Mouse (Mus musculus): Measurements from ENCODE around the gene Retreg3. TPM values are rescaled to one million over a fixed set of nuclear protein-coding genes. Genes with fewer than 3 reads are reported as not detected.
A peak's percentile ranks its signal among the peaks of the same experiment; 100 is the strongest.

Gene Retreg3
- polyA plus RNA-seq, 1 experiment from 2014 or later, result 10.6 TPM

DNA sequence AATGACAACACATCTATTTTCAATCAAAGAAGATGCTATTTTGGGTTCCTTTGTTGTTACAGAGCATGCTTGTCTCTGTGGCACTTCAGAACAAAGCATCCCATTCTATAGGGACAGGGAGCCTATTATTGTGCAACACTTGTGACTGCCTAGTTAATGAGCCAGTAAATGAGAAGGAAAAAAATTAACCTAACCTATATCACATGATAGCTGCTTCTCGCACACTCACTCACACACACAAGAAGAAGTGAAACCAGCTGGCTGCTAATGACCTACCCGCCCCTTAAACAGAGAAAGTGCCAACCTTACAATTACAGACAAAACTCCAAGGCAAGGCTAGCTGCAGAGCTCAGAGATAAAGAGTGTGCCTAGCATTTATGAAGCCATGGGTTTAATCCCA lies 4.1 kb downstream of the Retreg3 start:
- H3K4me3 ChIP-seq (ENCODE audit: low read depth, low read length), result no peak overlapping the region
- H3K27me3 ChIP-seq (ENCODE audit: control insufficient read depth, insufficient read depth, low read length), result no peaks in the 10 kb centered on the region
- WGBS, result 34% methylated on average over 2 of the region's 2 CpGs
- no peak for ATAC-seq (ENCODE audit: low read depth)
- no peaks in the 10 kb centered on the region for H3K36me3 ChIP-seq (ENCODE audit: control insufficient read depth, insufficient read depth, low read length)
- 0 out of 2 replicates have a peak overlapping the region, but pooled peaks have one; percentile 24 for H3K27ac ChIP-seq (ENCODE audit: low read depth, low read length)
- no peak overlapping the region for H3K9ac ChIP-seq (replicated peaks; ENCODE audit: low read depth, low read length)
- H3K4me2 ChIP-seq (ENCODE audit: low read depth, low read length), result no peak overlapping the region
- peaks cover 19% of the 10 kb centered on the region for H3K4me1 ChIP-seq (ENCODE audit: control insufficient read depth, insufficient read depth, low read length)
- H3K9me3 ChIP-seq (ENCODE audit: control insufficient read depth, low read length), result no peaks in the 10 kb centered on the region

DNA sequence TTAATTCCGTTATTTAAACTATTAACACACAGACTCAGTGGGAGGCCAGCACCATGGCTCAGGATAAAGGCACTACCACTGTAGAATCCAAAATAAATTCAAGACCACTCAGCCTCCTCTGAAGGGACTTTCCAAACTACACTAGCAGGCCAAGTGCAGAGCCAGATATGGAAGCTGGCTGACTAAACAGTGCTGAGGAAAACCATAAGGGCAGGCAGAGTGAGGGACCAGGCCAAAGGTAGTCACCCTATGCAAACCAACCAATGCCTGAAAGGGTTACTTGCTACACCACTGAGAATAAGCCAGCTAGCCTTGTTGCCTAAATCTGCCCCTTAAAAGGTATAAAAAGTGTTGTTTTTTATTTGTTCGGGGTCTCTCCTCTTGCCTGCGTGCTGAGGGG lies 7.5 kb downstream of the Retreg3 start:
- ATAC-seq (ENCODE audit: low read depth), result no peak
- Histone ChIP-seq H3K9ac (replicated peaks; ENCODE audit: low read depth, low read length) (no peak overlapping the region), H3K4me1 (ENCODE audit: control insufficient read depth, insufficient read depth, low read length) (peaks cover 8% of the 10 kb centered on the region; the same call in 1 of the 2 replicates), H3K27ac (ENCODE audit: low read depth, low read length) (no peak overlapping the region), H3K27me3 (ENCODE audit: control insufficient read depth, insufficient read depth, low read length) (no peaks in the 10 kb centered on the region), H3K36me3 (ENCODE audit: control insufficient read depth, insufficient read depth, low read length) (no peaks in the 10 kb centered on the region), H3K4me3 (ENCODE audit: low read depth, low read length) (no peak overlapping the region), H3K9me3 (ENCODE audit: control insufficient read depth, low read length) (no peaks in the 10 kb centered on the region), H3K4me2 (ENCODE audit: low read depth, low read length) (no peak overlapping the region)
- WGBS, result 89% methylated on average over 3 of the region's 3 CpGs

DNA sequence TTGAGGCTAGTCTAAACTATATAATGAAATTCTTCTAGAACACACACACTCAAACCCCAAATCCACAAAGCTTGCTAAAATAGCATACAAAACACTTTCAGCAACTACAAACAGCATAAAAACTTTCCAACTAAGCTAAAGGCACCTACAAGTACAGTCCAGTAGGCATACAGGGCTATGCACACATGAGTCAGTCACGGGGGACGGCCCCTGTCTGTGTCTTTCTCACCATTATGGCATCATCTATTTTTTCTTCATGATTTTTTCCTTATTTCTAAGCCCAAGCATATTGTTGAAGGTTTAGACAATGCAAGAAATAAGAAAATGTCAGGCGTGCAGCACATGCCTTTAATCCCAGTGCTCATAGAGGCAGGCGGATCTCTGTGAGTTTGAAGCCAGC lies 8.5 kb downstream of the Retreg3 start:
- Histone ChIP-seq H3K9ac (replicated peaks; ENCODE audit: low read depth, low read length) (no peak overlapping the region), H3K27me3 (ENCODE audit: control insufficient read depth, insufficient read depth, low read length) (no peaks in the 10 kb centered on the region), H3K4me1 (ENCODE audit: control insufficient read depth, insufficient read depth, low read length) (peaks cover 3% of the 10 kb centered on the region; the same call in 1 of the 2 replicates), H3K36me3 (ENCODE audit: control insufficient read depth, insufficient read depth, low read length) (no peaks in the 10 kb centered on the region), H3K9me3 (ENCODE audit: control insufficient read depth, low read length) (no peaks in the 10 kb centered on the region), H3K4me2 (ENCODE audit: low read depth, low read length) (no peak overlapping the region), H3K4me3 (ENCODE audit: low read depth, low read length) (no peak overlapping the region), H3K27ac (ENCODE audit: low read depth, low read length) (no peak overlapping the region)
- ATAC-seq (ENCODE audit: low read depth), result no peak
- 94% methylated on average over 4 of the region's 4 CpGs for WGBS

DNA sequence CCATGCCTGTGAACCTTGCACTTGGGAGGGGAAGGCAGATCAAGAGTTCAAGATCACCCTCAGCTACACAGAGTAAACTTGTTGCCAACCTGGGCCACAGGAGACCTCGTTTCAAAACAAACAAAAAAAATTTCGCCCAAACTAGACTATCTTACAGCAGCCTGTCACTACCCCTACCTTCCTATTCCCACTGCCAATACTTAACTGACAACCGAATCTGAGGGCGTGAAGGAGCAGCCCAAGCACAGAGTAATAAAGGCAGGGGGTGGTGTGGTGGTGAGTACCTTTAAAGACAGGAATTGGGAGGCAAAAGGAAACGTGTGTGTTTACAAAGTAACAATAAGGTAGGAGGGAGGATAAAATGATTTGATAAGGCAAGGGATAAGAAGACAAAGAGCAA lies 9.0 kb downstream of the Retreg3 start:
- H3K9me3 ChIP-seq (ENCODE audit: control insufficient read depth, low read length), result no peaks in the 10 kb centered on the region
- peaks cover 3% of the 10 kb centered on the region; the same call in 1 of the 2 replicates for H3K4me1 ChIP-seq (ENCODE audit: control insufficient read depth, insufficient read depth, low read length)
- no peaks in the 10 kb centered on the region for H3K27me3 ChIP-seq (ENCODE audit: control insufficient read depth, insufficient read depth, low read length)
- no peak overlapping the region for H3K27ac ChIP-seq (ENCODE audit: low read depth, low read length)
- 60% methylated on average over 5 of the region's 5 CpGs for WGBS
- no peak overlapping the region for H3K4me2 ChIP-seq (ENCODE audit: low read depth, low read length)
- H3K9ac ChIP-seq (replicated peaks; ENCODE audit: low read depth, low read length), result no peak overlapping the region
- H3K36me3 ChIP-seq (ENCODE audit: control insufficient read depth, insufficient read depth, low read length), result no peaks in the 10 kb centered on the region
- no peak for ATAC-seq (ENCODE audit: low read depth)
- H3K4me3 ChIP-seq (ENCODE audit: low read depth, low read length), result no peak overlapping the region

DNA sequence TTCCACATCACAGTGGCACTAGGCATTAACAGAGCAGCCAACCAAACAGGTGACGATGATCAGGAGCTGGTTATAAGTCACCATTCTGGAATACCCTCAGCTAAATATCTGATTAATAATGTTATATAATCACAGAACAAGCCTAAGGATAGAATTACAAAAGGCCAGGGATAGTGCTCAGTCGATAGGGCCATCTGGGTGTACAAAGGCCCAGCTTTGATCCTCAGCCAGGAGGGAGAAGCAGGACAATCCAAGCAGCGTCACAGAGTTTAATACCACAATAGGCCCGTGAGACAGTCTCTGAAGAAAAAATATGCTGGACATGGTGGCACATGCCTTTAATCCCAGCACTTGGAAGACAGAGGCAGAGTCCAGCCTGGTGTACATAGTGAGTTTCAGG lies 10.3 kb downstream of the Retreg3 start:
- 66% methylated on average over 4 of the region's 4 CpGs for WGBS
- Histone ChIP-seq H3K27me3 (ENCODE audit: control insufficient read depth, insufficient read depth, low read length) (no peaks in the 10 kb centered on the region), H3K9me3 (ENCODE audit: control insufficient read depth, low read length) (no peaks in the 10 kb centered on the region), H3K4me3 (ENCODE audit: low read depth, low read length) (no peak overlapping the region), H3K4me2 (ENCODE audit: low read depth, low read length) (no peak overlapping the region), H3K4me1 (ENCODE audit: control insufficient read depth, insufficient read depth, low read length) (no peaks in the 10 kb centered on the region), H3K27ac (ENCODE audit: low read depth, low read length) (no peak overlapping the region), H3K36me3 (ENCODE audit: control insufficient read depth, insufficient read depth, low read length) (no peaks in the 10 kb centered on the region), H3K9ac (replicated peaks; ENCODE audit: low read depth, low read length) (no peak overlapping the region)
- no peak for ATAC-seq (ENCODE audit: low read depth)

DNA sequence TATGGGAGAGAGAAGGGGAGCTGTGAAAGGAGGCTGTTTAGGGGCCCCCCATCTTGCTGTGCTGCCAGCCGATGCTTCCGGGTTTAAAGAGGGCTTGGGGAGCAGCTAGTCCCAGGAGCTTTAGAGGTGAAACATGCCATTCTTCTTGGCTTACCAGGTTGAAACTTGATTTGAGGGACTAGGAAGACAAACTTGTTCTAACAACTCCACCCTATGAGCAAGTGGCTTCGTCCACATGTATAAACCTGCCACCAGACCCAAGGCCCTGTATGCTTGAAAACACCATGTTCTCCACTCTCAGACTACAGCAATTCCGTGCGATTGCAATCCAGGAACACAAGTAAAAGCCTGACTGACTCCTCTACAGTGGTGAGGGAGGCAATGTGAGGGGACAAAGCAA lies 16.7 kb downstream of the Retreg3 start:
- Histone ChIP-seq H3K27me3 (ENCODE audit: control insufficient read depth, insufficient read depth, low read length) (no peaks in the 10 kb centered on the region), H3K27ac (ENCODE audit: low read depth, low read length) (no peak overlapping the region), H3K9me3 (ENCODE audit: control insufficient read depth, low read length) (no peaks in the 10 kb centered on the region), H3K4me3 (ENCODE audit: low read depth, low read length) (no peak overlapping the region), H3K4me1 (ENCODE audit: control insufficient read depth, insufficient read depth, low read length) (no peaks in the 10 kb centered on the region), H3K9ac (replicated peaks; ENCODE audit: low read depth, low read length) (no peak overlapping the region), H3K4me2 (ENCODE audit: low read depth, low read length) (no peak overlapping the region), H3K36me3 (ENCODE audit: control insufficient read depth, insufficient read depth, low read length) (peaks cover 52% of the 10 kb centered on the region)
- ATAC-seq (ENCODE audit: low read depth), result no peak
- WGBS, result 95% methylated on average over 5 of the region's 5 CpGs

DNA sequence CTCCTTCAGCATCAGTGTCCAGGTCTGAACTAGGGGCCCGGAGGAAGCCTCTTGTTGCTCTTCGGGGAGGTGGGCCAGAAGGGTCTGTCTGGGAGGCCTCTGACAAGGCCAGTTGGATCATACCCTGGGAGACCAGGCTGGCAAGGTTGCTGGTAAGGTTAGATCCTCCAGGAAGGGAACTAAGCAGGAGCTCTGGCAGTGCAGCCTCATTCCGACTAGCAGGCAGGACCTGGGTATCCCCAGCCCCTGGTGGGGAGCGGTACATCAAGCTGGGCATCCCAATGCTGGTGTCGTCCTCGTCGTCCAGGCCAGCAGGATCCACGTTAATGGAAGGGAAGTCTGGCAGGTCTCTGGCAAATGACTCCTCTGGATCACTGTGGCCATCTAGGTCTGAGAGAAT lies 21.5 kb downstream of the Retreg3 start:
- peaks cover 60% of the 10 kb centered on the region for H3K36me3 ChIP-seq (ENCODE audit: control insufficient read depth, insufficient read depth, low read length)

DNA sequence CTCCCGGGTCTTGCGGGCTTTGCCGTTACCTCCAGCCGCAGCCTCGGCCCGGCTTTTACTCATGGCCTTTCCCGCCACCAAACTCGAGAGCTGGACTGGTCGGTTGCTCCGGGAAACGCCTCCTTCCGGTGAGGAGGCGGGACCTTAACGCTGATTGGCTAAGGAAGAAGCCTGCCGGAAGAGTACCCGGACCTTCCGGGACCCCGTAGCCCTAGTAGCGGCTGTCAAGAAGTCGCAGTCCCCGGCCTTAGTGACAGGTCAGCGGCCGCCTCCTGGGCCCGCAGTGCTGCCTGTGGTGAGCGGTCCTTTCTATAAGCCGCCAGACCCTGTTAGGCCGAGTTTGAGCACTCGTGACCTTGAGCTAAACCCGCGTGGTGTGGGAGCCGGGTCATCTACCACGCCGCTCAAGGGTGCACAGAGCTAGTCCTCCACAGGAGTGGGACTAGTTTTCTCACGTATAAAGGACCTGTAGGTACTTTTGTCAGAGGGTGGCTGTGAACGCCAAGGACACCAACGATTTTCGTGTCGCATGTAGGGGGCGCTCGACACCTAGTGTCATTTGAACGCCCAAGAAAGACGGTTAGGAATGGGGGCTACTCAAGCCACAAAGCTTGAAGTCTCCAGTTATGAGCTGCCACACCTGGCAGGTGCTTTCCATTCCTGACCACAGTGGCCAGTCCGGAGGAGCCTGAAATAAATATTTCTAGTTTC lies 24.2 kb downstream of the Retreg3 start, which contains the start of gene Psmc3ip:
Gene Psmc3ip, minus strand, starts transcription at position 123 of the 711 bp plus-strand sequence.
- peak within 1 kb of the TSS; percentile 83 for H3K27ac ChIP-seq (ENCODE audit: low read depth, low read length)
- H3K4me2 ChIP-seq (ENCODE audit: low read depth, low read length), result peak within 1 kb of the TSS; percentile 71
- no peaks in the 10 kb centered on the region for H3K27me3 ChIP-seq (ENCODE audit: control insufficient read depth, insufficient read depth, low read length)
- H3K36me3 ChIP-seq (ENCODE audit: control insufficient read depth, insufficient read depth, low read length), result peaks cover 64% of the 10 kb centered on the region
- peak within 1 kb of the TSS; percentile 75 for H3K4me3 ChIP-seq (ENCODE audit: low read depth, low read length)
- WGBS, result under 1% methylated on average over 43 of the region's 43 CpGs
- peak; percentile 97 for ATAC-seq (ENCODE audit: low read depth)
- H3K9ac ChIP-seq (replicated peaks; ENCODE audit: low read depth, low read length), result peak within 1 kb of the TSS; percentile 73
- no peaks in the 10 kb centered on the region for H3K9me3 ChIP-seq (ENCODE audit: control insufficient read depth, low read length)
- H3K4me1 ChIP-seq (ENCODE audit: control insufficient read depth, insufficient read depth, low read length), result 0 out of 2 replicates have a peak, but pooled peaks cover 7% of the 10 kb centered on the region

More for the DNA sequence above, 21.5 kb downstream of the Retreg3 start:
- H3K27me3 ChIP-seq (ENCODE audit: control insufficient read depth, insufficient read depth, low read length), result no peaks in the 10 kb centered on the region
- 93% methylated on average over 8 of the region's 8 CpGs for WGBS
- H3K4me1 ChIP-seq (ENCODE audit: control insufficient read depth, insufficient read depth, low read length), result 0 out of 2 replicates have a peak, but pooled peaks cover 7% of the 10 kb centered on the region
- H3K4me3 ChIP-seq (ENCODE audit: low read depth, low read length), result no peak overlapping the region
- no peak overlapping the region for H3K4me2 ChIP-seq (ENCODE audit: low read depth, low read length)
- ATAC-seq (ENCODE audit: low read depth), result no peak
- no peak overlapping the region for H3K27ac ChIP-seq (ENCODE audit: low read depth, low read length)
- H3K9ac ChIP-seq (replicated peaks; ENCODE audit: low read depth, low read length), result no peak overlapping the region
- no peaks in the 10 kb centered on the region for H3K9me3 ChIP-seq (ENCODE audit: control insufficient read depth, low read length)

GRCm38 (mm10) chr11:101094930-101095313 lies 24.8 kb downstream of the Retreg3 start:
- peak overlapping the region; percentile 71 for H3K4me2 ChIP-seq (ENCODE audit: low read depth, low read length)
- under 1% methylated on average over 18 of the region's 18 CpGs for WGBS
- no peaks in the 10 kb centered on the region for H3K27me3 ChIP-seq (ENCODE audit: control insufficient read depth, insufficient read depth, low read length)
- peak overlapping the region; percentile 44 for H3K9ac ChIP-seq (replicated peaks; ENCODE audit: low read depth, low read length)
- ATAC-seq (ENCODE audit: low read depth), result no peak
- H3K27ac ChIP-seq (ENCODE audit: low read depth, low read length), result no peak overlapping the region
- H3K4me1 ChIP-seq (ENCODE audit: control insufficient read depth, insufficient read depth, low read length), result 0 out of 2 replicates have a peak, but pooled peaks cover 7% of the 10 kb centered on the region
- H3K4me3 ChIP-seq (ENCODE audit: low read depth, low read length), result peak overlapping the region; percentile 75
- no peaks in the 10 kb centered on the region for H3K9me3 ChIP-seq (ENCODE audit: control insufficient read depth, low read length)
- peaks cover 64% of the 10 kb centered on the region for H3K36me3 ChIP-seq (ENCODE audit: control insufficient read depth, insufficient read depth, low read length)
